In the genomic region with DNA sequence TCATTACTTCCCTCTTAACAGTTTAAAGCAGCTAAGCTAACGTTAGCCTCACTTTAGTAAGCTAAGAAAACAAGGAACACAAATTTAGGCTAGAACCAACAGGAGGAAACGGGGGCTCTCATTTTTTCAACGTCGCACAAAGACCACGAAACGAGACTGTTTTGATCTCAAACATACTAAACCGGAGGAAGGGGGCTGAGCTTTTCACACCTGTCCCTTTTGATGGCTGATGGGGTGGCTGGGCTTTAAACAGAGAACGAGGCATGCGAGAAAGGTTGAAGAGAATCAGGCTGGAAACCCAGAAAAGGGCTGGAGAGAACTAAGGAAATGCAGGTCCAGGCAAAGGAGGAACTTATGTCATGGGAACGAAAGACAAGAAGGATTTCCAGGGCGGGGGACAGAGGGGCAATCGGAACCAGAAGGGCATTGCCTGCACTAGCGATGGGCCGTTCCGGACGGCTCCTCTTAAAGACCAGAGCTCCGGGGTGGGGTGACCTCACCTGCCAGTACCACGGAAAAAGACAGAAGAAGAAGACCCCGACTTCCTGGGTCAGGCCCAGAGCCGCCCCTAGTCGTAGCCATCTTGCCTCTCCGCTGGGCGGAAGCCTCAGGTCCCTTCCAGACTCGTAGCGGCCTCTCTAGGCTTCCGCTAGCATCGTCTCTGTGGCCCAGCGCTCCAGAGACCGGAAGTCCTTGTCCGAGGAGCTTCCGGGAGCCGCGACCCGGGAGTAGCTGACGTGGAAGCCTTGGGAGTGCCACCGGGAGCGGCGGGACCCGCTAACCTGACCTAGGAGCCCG, we compare ENCODE assay signal across 8 mouse cellular contexts. TPM values are rescaled to one million over a fixed set of nuclear protein-coding genes. Genes with fewer than 3 reads are reported as not detected.
DNase-seq lines count a peak whose midpoint lies in the region; ATAC-seq and TF ChIP-seq lines count a peak whose summit lies in the region.

A gene (plus strand): TSS at position 429 of the 798 bp plus-strand sequence.
A gene (minus strand): TSS at position 695 of the 798 bp plus-strand sequence.

- peak within 1 kb of the TSS; percentile 97 for H3K9ac ChIP-seq in ES-Bruce4 (ENCODE audit: low read depth, poor library complexity, severe bottlenecking)
- H3K9ac ChIP-seq in forebrain, embryonic 13.5 days, result peak within 1 kb of the TSS; percentile 92
- H3K9ac ChIP-seq in liver, postnatal 0 days (replicated peaks), result peak within 1 kb of the TSS; percentile 87
- peak within 1 kb of the TSS; percentile 70 for H3K9ac ChIP-seq in neural tube, embryonic 14.5 days (replicated peaks; ENCODE audit: low read depth, low read length)

- TF ChIP-seq CTCF in ES-Bruce4 (IDR thresholded peaks at IDR 0.05; ENCODE audit: low read depth, low read length), result no peak
- peak; percentile 39; the same call in 1 of the 2 replicates for TF ChIP-seq CTCF in liver, postnatal 0 days (IDR thresholded peaks at IDR 0.05; ENCODE audit: low read depth)

- ATAC-seq in cerebellum, adult (ENCODE audit: insufficient number of reproducible peaks, low FRiP score, low TSS enrichment), result peak; percentile 99
- ATAC-seq in forebrain, embryonic 13.5 days, result peak; percentile 99
- ATAC-seq in liver, postnatal 0 days, result peak; percentile 99
- ATAC-seq in neural tube, embryonic 14.5 days (ENCODE audit: low read depth), result peak; percentile 98

- WGBS in forebrain, embryonic 13.5 days, result under 1% methylated on average over 40 of the region's 40 CpGs
- under 1% methylated on average over 40 of the region's 40 CpGs for WGBS in large intestine, adult 2 months
- under 1% methylated on average over 40 of the region's 40 CpGs for WGBS in liver, postnatal 0 days (ENCODE audit: insufficient replicate concordance)
- under 1% methylated on average over 40 of the region's 40 CpGs for WGBS in neural tube, embryonic 14.5 days

- H3K4me3 ChIP-seq in ES-Bruce4 (ENCODE audit: low read depth, low read length), result peak within 1 kb of the TSS; percentile 93
- H3K4me3 ChIP-seq in forebrain, embryonic 13.5 days, result peak within 1 kb of the TSS; percentile 94
- H3K4me3 ChIP-seq in liver, postnatal 0 days (ENCODE audit: low read depth, low read length), result peak within 1 kb of the TSS; percentile 85
- H3K4me3 ChIP-seq in neural tube, embryonic 14.5 days (ENCODE audit: low read depth, low read length), result peak within 1 kb of the TSS; percentile 65

- DNase-seq in heart, postnatal 10 days, result peak; percentile 96
- DNase-seq in large intestine, adult 2 months (ENCODE audit: low read depth, low spot score), result peak; percentile 80
- peak; percentile 94 for DNase-seq in liver, postnatal 0 days
- peak; percentile 89 for DNase-seq in testis, postnatal 10 days (ENCODE audit: low spot score)

- H3K4me2 ChIP-seq in forebrain, embryonic 13.5 days, result peak within 1 kb of the TSS; percentile 80
- peak within 1 kb of the TSS; percentile 72 for H3K4me2 ChIP-seq in liver, postnatal 0 days (ENCODE audit: low read depth, low read length)
- H3K4me2 ChIP-seq in neural tube, embryonic 14.5 days (ENCODE audit: low read depth, low read length), result peak within 1 kb of the TSS; percentile 68

- no peaks in the 10 kb centered on the region for H3K9me3 ChIP-seq in ES-Bruce4 (replicated peaks; ENCODE audit: control insufficient read depth, insufficient read depth, low read length, poor library complexity, severe bottlenecking)
- no peaks in the 10 kb centered on the region for H3K9me3 ChIP-seq in forebrain, embryonic 13.5 days (replicated peaks)
- H3K9me3 ChIP-seq in liver, postnatal 0 days (ENCODE audit: low read length), result no peaks in the 10 kb centered on the region
- H3K9me3 ChIP-seq in neural tube, embryonic 14.5 days (ENCODE audit: control insufficient read depth, low read length), result no peaks in the 10 kb centered on the region

- intact Hi-C loops in heart, postnatal 10 days (cut with DNase I), result no loop called here

- no peak for TF ChIP-seq EP300 in ES-Bruce4 (IDR thresholded peaks at IDR 0.05; ENCODE audit: insufficient read depth, low read depth, low read length)
- peak; percentile 46; the same call in 1 of the 2 replicates for TF ChIP-seq EP300 in liver, postnatal 0 days (IDR thresholded peaks at IDR 0.05; ENCODE audit: low read depth)

- H3K27me3 ChIP-seq in ES-Bruce4 (ENCODE audit: control insufficient read depth, insufficient read depth, low read length, poor library complexity, severe bottlenecking), result no peaks in the 10 kb centered on the region
- no peaks in the 10 kb centered on the region for H3K27me3 ChIP-seq in forebrain, embryonic 13.5 days
- no peaks in the 10 kb centered on the region for H3K27me3 ChIP-seq in liver, postnatal 0 days (ENCODE audit: insufficient read depth, low read length)
- no peaks in the 10 kb centered on the region for H3K27me3 ChIP-seq in neural tube, embryonic 14.5 days (ENCODE audit: control insufficient read depth, insufficient read depth, low read length)

- H3K4me1 ChIP-seq in ES-Bruce4 (ENCODE audit: control insufficient read depth, insufficient read depth, low read length), result no peaks in the 10 kb centered on the region
- peaks cover 31% of the 10 kb centered on the region for H3K4me1 ChIP-seq in forebrain, embryonic 13.5 days
- peaks cover 14% of the 10 kb centered on the region for H3K4me1 ChIP-seq in liver, postnatal 0 days (ENCODE audit: insufficient read depth)
- H3K4me1 ChIP-seq in neural tube, embryonic 14.5 days (ENCODE audit: control insufficient read depth, insufficient read depth, low read length), result peaks cover 11% of the 10 kb centered on the region; the same call in 1 of the 2 replicates

- H3K27ac ChIP-seq in ES-Bruce4 (ENCODE audit: insufficient read depth, low read length), result peak within 1 kb of the TSS; percentile 28
- H3K27ac ChIP-seq in forebrain, embryonic 13.5 days, result peak within 1 kb of the TSS; percentile 74
- peak within 1 kb of the TSS; percentile 79 for H3K27ac ChIP-seq in liver, postnatal 0 days (ENCODE audit: low read depth)
- peak within 1 kb of the TSS; percentile 58 for H3K27ac ChIP-seq in neural tube, embryonic 14.5 days (ENCODE audit: low read depth, low read length)

- TF ChIP-seq POLR2A in ES-Bruce4 (IDR thresholded peaks at IDR 0.05; ENCODE audit: insufficient read depth, low read length), result peak; percentile 42

- H3K36me3 ChIP-seq in ES-Bruce4 (ENCODE audit: control insufficient read depth, insufficient read depth, low read length, poor library complexity, severe bottlenecking), result peaks cover 9% of the 10 kb centered on the region
- H3K36me3 ChIP-seq in forebrain, embryonic 13.5 days (ENCODE audit: poor library complexity, severe bottlenecking), result peaks cover 28% of the 10 kb centered on the region
- H3K36me3 ChIP-seq in liver, postnatal 0 days (replicated peaks; ENCODE audit: insufficient read depth, low read length), result peaks cover 19% of the 10 kb centered on the region
- H3K36me3 ChIP-seq in neural tube, embryonic 14.5 days (ENCODE audit: control insufficient read depth, insufficient read depth, low read length), result peaks cover 15% of the 10 kb centered on the region

RNA-seq across cellular contexts. Expression of the first gene that starts in this region (rescaled TPM):
- polyA plus RNA-seq in ES-Bruce4 (2011; ENCODE audit: insufficient read depth, insufficient read length, low read depth, missing spikeins), result 161 and 163 TPM in 2 replicates
- 174 and 194 TPM in 2 replicates for polyA plus RNA-seq in forebrain, embryonic 13.5 days (2015; fragmentation: Nextera tagmentation; extraction: Ambion mirVana)
- 100 to 1,000 TPM; 136 to 150 TPM for total RNA-seq in heart, postnatal 10 days (2021)
- polyA plus RNA-seq in large intestine, adult 2 months (2012; rRNA removed), result 66.6 and 76.3 TPM in 2 replicates
- 50.2 and 55.4 TPM in 2 replicates for polyA plus RNA-seq in liver, postnatal 0 days (2015; fragmentation: Nextera tagmentation; extraction: Ambion mirVana)
- 140 and 206 TPM in 2 replicates for polyA plus RNA-seq in neural tube, embryonic 14.5 days (2014; fragmentation: Nextera tagmentation; extraction: Ambion mirVana)

RNA-seq across cellular contexts. Expression of the second gene that starts in this region (rescaled TPM):
- 54.2 and 56.2 TPM in 2 replicates for polyA plus RNA-seq in ES-Bruce4 (2011; ENCODE audit: insufficient read depth, insufficient read length, low read depth, missing spikeins)
- 95.5 and 106 TPM in 2 replicates for polyA plus RNA-seq in forebrain, embryonic 13.5 days (2015; fragmentation: Nextera tagmentation; extraction: Ambion mirVana)
- 10 to 100 TPM; 68.0 to 68.9 TPM for total RNA-seq in heart, postnatal 10 days (2021)
- polyA plus RNA-seq in large intestine, adult 2 months (2012; rRNA removed), result 108 and 149 TPM in 2 replicates
- 36.7 and 41.8 TPM in 2 replicates for polyA plus RNA-seq in liver, postnatal 0 days (2015; fragmentation: Nextera tagmentation; extraction: Ambion mirVana)
- 115 and 127 TPM in 2 replicates for polyA plus RNA-seq in neural tube, embryonic 14.5 days (2014; fragmentation: Nextera tagmentation; extraction: Ambion mirVana)

Comparison
In these comparisons a context has a peak if more than half of its experiments do, and no peak if none do; other contexts are left out.
1. Peak in every context shown above with its lines: DNase-seq, ATAC-seq, H3K4me3 ChIP-seq and H3K27ac ChIP-seq.
2. H3K27ac ChIP-seq: peak in every context shown above with its lines; median percentile 79 in liver, postnatal 0 days; 74 in forebrain, embryonic 13.5 days; 58 in neural tube, embryonic 14.5 days; 28 in ES-Bruce4.